Mouse (Mus musculus) inflammation-experienced regulatory T-cells, adult 6 months (primary cell): Measurements from ENCODE around the gene Cd109. TPM values are rescaled to one million over a fixed set of nuclear protein-coding genes. Genes with fewer than 3 reads are reported as not detected.
A peak's percentile ranks its signal among the peaks of the same experiment; 100 is the strongest.

Experiments used
- ATAC-seq: one replicate; pipeline ENCODE4 v1.8.0; 2017
- polyA plus RNA-seq, 3 experiments: library from polyadenylated mRNA; unstranded; fragments of 100-300 nt; shearing (Covaris generic); gene quantifications; one replicate each; pipeline ENCODE4 v1.2.1; 2017

Gene Cd109
- 1 to 10 TPM in 1 of 3 experiments, under 1 TPM in 2; 0.16 to 1.3 (median 0.39) TPM for polyA plus RNA-seq

DNA sequence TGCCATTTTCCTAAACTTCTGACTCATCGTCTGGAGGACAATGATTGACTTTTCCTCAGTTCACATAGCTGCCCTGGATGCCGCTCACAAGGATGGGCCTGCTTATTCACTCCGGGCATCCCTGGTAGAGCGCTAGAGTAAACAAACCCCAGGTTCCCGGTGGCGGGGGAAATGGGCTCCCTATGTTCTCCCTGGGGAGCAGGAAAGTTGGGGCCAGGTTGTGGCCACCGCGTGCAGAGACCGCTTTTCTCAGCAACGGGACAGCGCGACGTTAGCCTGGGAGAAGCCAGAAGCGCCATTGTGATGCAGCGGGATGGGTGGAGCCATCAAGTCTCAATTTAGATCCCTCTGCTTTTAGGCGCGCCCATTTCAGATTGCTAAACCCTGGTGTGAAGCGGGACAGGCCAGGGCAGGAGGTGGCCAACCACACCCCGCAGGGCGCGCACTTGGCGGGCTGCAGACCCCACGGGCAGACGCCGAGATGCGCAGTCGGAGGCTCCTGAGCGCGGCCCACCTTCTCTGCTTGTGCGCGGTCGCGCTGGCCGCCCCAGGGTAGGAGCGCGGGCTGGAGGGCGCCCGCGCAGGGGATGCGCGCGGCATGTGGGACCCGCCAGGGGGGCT lies at the start of gene Cd109:
Cd109 (plus strand) TSS at position 146 of the 621 bp plus-strand sequence.
- ATAC-seq: no peak

DNA sequence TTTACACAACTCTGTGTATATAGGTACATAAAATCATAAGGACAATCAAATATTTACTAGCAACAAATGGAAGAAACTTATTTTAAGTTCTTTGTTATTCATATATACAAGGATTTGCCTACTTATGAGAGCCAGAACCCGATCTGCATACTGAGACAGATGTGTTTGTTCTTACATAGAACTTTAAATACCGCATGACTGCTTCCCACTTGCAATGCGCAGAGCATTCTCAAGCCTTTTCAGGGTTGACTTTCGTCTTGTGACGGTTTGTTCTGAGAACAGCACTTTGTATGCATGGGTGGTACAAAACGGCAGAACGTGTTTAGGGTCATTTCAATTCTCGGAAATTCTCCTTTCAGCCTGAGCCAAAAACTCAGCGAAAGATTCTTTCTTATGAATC lies 45.4 kb upstream of the Cd109 start:
- ATAC-seq: no peak

DNA sequence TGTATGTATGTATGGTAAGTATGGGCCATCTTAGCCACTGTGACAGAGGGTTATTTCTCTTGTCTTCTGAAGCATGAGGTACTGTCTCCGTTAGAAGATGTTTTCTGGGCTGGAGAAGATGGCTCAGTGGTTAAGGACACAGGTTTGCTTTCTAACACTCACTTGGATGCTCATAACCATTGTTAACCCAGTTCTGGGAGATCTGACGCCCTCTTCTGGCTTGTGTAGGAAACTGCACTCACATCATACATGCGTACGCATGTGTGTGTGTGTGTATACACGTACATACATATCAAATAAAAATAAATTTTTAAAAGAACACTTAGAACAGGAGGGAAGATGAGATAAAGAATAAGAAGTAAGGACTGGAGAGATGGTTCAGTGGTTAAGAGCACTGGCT lies 38.9 kb upstream of the Cd109 start:
- no peak for ATAC-seq

DNA sequence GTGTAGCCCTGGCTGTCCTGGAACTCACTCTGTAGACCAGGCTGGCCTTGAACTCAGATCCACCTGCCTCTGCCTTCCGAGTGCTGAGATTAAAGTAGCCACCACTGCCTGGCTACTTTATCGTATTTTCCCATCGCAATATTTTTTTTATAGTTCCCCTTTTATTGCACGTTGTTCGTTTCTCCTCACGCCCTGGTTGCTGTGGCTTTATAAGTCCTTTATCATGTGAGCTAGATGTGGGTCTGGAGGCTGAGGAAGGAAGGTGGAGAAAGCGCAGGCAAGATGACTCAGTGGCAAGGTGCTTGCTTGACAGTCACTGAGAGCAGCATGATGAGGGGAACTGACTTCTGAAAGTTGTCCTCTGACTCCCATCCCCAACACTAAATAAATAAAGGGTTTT lies 36.5 kb upstream of the Cd109 start:
- no peak for ATAC-seq

DNA sequence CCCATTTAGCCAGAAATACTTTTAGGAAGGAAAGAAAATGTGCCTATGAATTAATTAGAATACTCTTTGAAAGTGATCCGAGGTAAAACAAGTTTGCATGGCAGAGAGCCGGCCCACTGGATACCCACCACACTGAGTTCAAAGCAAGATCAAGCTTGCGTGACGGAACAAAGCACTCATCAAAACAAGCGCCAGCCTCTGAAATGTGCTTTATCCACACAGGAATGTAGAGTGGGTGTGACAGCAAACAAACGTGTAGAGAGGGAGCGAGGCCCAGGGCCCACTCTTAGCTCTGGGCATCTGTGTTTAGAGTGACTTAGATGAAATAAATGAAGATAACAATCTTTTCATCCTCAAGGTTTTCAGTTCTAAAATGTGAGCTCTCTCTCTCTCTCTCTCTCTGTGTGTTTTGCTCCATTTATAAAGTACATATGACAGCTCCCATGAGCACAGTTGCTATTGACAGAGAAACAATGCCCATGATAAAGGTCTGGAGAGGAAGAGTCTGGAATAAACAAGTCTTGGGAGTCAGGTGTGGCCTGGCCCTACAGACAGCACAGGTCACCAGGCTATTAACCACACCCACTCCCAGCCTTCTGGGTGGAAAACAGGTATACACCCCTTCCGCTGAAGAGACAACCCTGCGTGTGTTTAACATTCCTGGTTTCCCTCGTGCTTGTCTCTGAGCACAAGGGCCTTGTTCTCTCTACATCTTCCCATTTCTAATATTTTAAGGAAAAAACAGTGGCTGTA lies 35.5 kb upstream of the Cd109 start:
- no peak for ATAC-seq

DNA sequence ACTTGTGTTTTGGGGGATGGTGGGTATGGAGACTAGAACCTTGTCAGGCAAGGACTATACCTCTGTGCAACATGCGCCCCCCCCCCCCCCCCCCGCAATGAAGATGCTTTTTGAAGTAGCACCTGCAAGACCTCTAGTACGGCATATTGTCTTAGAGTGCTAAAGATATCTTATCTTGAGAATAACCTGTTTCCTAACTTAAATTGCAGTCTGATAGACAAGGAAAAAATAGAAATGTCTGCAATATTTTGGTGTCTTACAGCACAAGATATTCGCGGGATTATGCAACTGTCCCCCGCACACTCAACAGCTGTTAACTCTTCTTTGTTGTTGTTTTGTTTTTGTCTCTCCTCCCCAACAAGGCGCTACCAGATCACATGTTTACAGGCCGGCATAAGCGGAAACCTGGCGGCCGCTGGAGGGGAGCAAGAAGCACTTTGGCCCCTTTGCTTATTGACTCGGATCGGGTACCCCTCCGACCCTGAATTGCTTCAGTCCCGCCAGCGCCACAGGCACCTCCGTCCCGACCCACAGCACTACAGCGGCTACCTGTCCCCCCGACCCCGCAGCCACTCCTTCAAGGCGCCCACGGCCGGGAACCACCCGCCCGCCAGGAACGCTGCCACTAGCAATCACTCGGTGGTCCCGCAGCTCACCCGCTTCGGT lies 28.0 kb upstream of the Cd109 start:
- ATAC-seq: peak; percentile 26

DNA sequence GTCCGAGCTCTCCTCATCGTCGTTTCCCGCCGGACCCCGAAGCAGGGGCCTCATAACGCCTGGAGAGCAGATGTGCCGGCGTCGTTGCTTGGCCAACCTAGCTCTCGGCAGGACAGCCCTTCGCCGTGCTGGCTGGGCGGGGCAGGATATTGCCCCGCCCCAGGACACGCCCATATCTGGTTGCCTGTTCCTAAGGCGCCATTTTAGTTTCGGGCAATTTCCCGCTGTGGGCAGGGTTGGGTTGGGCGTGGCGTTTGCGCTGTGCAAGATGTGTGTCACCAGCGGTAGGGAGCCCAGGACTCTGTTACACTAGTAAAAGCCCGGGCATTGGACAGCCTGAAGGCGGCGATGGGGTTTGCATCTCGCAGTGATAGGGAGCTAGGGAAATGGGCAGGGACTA lies 27.4 kb upstream of the Cd109 start, which contains the start of gene Slc17a5:
Slc17a5 (minus strand) TSS at position 128 of the 400 bp plus-strand sequence.
- peak; percentile 96 for ATAC-seq

DNA sequence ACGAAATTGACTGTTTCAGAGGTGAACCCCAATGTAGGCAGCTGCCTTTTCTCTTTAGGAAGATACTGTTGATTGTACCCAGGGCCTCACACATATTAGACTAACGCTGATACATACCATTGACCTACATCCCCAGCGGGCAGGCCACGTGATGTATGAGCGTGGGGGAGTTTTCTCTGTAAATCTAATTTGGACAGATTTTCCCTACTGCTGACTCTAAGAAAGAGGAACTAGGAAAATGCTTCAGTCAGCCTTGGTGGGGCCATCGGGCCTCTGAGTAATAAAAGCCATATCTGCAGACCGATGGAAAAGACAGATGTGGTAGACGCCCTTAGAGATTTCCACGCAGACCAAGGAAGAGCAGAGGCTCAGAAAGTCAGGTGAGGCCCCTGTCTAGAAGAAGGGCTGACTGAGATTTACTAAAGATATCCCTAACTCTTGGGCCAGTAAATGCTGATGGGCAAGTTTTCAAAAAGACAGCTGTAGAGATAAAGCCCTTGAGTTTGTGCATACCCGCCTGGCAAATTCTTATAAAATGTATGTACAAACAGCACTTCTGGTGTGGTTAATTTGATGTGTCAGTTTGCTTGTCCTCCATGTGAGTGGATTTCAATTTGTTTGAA lies 26.8 kb upstream of the Cd109 start:
- peak; percentile 13 for ATAC-seq

DNA sequence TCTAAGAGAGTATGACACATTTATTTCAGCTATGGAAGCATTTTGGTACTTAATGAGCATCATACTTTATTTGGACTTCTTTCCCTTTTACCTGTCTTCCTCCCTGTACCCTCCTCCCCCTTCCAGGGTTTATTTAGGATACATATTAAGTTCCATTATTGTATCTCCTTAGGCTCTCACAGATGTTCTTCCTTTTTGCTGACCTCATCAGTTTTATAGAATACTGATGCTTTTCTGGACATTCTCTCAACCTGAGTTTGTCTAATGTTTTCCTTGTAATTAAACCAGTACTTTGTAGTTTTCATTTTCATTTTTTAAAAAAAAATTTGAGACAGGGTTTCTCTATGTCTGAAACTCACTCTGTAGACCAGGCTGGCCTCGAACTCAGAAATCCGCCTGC lies 24.9 kb upstream of the Cd109 start:
- ATAC-seq: no peak

DNA sequence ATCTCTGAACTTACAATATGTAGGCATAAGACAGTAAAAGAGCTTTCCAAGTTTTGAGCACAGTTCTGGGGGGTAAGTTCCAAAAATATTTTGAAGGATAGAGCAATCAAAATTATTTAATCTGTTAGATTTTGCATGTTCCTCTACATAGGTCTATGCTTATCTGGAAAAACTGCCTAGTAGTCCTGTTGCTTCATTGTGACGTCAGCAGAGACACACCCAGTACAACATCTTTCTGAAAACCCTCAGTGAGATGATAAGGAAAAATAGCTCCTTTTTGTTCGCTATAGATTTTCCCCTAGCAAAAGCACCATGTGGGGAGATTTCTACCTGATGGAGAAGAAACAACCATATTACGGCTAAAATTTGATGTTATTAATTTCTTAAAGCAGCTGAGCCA lies 20.1 kb upstream of the Cd109 start:
- ATAC-seq: no peak

DNA sequence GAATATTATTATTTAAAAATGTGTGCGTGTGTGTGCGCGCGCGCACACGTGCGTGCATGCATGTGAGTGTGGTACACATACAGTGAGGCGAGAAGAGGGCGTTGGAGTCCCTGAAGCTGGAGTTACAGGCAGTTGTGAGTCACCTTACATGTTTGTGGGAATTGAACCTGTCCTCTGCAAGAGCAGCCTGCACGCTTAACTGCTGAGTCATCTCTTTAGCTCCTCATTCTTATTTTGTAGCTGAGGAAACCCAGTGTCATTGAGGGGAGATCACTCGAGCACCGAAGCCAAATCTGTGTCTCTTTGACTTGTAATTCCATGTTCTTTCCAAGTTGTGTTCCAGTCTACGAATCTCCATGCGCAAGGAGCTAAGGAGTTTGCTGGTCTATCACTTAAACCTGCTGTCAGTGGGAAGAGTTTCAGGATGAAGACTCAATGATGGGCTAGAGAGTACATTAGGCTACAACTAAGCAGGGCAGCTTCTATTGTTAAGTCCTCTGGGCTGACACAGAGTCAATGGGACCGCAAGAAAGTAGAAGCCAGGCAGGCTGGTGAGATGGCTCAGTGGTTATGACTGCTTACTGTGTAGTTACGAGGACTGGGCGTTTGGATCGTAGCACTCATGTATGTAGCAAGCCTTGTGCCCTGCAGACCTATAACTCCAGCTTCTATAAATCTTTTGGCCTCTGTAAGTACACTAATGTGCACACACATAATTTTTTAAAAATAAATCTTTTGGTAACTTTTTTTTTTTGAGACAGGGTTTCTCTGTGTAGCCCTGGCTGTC lies 19.4 kb upstream of the Cd109 start:
- no peak for ATAC-seq

DNA sequence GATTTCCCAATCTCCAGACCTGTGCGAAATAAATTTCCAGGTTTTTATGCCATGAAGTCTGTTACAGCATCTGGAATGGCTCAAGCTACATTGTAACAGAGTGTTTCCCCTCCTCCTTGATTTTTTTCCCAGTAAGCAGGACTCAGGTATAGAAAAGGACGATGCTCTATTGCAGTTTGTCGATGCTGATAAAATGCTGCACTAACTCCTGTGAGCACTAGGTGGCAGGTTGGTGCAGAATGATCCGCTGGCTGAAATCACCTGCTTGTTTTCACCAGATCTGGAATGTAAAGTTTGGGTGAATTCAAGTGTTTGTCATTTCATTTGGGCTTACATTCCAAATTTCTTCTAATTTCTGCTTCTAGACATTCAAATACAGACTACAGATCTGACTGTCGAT lies 18.5 kb upstream of the Cd109 start:
- peak; percentile 88 for ATAC-seq

DNA sequence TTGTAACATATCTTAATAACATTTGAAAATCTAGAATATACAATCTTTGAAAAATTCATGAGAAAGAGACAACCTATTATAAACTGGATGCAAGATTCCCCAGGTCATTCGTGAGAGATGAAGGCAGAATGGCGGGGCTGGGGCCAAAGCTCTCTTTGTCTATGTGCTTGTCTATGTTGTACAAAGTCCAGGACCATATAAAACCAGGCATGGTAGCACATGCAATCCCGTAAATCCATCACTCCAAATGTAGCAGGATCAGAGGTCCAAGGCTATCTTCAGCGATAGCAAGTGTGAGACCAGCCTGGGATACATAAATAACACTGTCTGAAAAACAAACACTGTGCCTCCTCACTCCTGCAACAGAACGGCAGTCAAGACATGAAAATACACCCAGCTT lies 15.4 kb upstream of the Cd109 start:
- no peak for ATAC-seq

DNA sequence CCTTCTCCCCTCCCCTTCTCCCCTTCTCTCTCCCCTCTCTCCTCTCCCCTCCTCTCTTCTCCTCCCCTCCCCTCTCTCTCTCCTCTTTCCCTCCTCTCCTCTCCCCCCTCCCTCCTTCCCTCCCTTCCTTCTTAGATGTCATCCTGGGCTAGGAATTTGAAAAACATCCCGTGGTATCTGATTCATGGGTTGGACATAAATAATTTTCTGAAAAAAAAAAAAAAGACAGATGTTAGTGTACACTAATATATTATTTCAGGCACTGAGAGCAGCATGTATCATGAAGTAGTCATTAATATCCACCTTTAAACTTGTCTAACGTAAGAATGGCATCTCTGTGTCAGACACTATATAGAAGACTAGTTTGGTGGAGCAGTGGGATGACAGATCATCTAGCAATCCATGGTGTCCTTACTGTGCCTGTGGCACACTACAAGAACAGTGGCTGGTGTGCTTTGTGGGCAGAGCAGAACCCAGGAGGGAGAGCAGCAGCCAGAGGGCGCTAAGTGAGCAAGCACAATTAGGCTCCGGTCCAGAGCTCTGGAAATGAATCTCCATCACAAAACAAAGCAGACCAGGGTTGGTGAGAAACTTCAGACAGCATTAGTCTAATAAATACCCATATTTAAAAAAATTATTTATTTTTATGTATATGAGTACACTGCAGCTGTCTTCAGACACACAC lies 14.2 kb upstream of the Cd109 start:
- no peak for ATAC-seq

DNA sequence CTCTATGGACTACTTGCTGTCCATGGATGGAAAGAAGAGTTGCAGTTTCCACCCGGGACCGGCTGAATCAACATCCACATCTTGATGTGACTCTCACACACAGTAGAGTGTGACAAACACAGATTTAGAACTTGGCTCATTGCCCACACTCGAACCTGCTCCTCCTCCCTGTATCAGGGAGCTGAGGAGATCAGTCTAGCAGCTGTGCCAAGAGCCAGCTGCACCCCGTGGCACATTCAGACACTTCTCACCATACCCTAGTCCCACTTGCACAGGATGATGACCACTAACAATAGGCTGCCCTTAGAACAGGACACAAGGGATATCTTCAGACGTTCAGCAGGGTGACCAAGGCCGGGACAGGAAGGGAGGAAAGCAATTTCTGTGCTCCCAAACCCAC lies 1.1 kb upstream of the Cd109 start:
- no peak for ATAC-seq

DNA sequence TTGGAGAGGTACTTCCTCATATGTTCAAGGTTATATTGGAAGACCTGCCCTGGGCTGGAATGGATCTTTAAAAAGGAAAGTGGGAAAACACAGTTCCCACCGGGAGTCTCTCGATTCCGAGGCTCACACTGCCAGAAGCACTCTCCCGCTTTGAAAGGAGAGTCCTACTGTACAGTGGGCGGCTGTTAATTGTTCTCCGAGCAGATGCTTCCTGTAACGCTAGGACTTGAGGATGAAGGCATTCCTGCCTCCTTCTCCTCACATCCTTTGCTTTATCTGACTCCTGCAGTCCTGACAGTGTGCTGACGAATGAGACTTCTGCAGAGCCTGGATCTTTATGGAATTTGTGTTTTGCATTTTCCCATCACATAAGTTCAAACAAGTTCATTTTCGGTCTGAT lies 3.9 kb downstream of the Cd109 start:
- no peak for ATAC-seq

DNA sequence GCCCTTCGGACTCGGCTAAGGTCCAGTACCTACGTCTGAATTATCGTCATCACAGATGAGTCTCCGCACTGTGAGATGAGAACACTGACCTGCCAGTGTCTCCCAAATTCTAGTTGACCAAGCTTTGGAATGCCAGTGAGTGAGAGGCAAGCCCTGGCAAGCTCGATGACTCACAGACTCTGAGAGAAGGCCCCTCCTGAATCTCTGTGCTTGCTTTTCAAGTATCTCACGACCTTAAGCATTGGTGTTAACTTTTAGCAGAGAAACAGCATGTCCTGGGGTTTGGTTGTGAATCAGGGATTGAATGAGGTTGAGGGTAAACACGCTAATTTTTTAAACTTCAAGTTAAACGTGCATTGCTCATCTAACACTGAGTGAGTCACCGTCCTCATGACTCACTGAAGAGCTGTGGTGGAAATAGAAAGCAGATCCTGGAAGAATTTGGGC lies 8.0 kb downstream of the Cd109 start:
- no peak for ATAC-seq

DNA sequence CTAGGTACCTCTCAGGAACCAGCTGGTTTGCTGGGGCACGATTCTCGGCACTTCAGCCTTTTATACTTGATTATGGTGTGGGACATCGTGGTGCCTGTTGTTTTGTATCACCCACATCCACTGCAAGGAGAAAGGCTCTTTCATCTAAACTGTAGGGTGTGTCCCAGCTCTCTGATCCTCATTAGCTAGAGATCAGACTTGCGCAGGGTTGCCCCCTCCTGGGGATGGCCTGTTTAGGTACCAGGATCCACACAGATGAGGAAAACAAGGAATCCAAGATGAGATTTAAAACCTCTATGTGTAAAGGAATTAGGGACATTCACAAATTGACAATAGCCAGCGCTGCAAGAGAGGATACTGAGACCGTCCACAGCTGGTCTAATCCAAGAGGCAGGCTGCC lies 14.6 kb downstream of the Cd109 start:
- no peak for ATAC-seq

DNA sequence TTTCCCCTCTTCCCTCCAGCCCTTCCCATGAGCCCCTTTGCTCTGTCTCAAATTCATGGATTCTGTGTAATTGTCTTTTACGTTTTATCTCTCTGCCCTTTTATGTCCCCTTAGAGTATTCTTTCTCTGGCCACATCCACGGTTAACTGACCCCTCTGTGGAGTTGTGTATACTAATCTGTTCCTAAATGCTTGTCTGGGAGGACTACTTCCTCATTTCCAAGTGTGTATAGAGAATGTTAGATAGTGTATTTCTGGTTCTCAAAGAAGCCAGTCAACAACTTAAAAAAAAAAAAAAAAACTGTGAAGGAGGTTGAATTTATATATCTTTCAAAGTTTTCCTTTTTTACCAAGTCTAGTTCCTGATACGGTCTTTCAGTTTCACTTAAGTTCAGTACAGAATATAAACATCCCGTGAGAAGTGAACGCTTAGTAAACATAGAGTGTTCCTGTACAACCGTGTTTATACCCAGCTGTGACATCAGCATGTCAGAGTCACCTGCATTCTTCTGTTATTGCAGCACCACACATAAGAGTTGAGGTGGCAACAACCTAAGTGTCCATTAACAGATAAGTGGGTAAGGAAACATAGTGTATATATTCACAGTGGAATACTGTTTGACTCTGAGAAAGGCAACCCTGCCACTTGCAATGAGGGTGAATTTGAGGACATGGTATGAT lies 16.5 kb downstream of the Cd109 start:
- no peak for ATAC-seq

DNA sequence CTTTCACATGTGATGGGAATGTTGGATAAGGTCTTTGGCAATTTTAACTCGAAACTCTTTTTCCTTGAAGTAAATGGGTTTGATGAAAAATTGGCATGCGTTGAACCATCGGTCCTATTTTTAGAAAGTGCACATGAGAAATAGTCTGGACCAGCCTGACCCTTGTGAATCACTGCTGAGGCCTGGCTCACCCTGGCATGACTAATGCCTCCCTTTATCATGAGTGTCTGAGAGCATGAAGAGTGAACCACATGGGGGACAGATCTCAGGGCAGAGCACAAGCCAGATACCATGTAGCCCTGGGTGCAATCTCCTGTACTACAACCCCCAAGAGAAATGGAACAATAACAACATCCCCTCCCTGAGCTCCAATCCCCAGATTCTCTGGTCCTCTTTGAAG lies 18.6 kb downstream of the Cd109 start:
- ATAC-seq: no peak

DNA sequence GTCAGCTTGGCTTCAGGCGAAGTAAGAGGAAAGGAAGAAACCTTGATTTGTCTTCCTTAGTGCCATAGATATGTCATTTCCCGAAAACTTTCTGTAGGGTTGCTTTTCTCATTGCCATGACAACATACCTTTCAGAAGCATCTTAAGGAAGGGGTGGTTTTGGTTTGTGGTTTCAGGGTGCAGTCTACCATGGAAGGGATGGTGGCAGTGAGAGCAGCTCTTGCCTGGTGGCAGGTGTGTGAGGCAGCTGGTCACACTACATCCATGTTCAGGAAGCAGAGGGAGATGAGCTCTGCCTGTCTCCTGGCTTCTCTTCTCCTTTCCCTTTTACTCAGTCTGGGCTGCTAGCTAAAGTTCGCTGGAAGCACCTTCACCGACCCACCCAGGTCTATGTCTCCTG lies 26.0 kb downstream of the Cd109 start:
- ATAC-seq: no peak
